Mouse (Mus musculus): Measurements from ENCODE around the gene Cypt12. TPM values are rescaled to one million over a fixed set of nuclear protein-coding genes. Genes with fewer than 3 reads are reported as not detected.

The Cypt12 gene
- polyA plus RNA-seq (2015; fragmentation: Nextera tagmentation; extraction: Ambion mirVana) = not detected in 2 replicates

GRCm38 (mm10) chr3:17948299-17948698, at the start of gene Cypt12:
Cypt12 (plus strand) TSS chr3:17948410.
- Histone ChIP-seq H3K4me1 (no peaks in the 10 kb centered on the region), H3K27me3 (no peaks in the 10 kb centered on the region), H3K4me2 (no peak within 1 kb of the TSS), H3K9ac (no peak within 1 kb of the TSS), H3K27ac (no peak within 1 kb of the TSS), H3K4me3 (no peak within 1 kb of the TSS), H3K36me3 (no peaks in the 10 kb centered on the region), H3K9me3 (no peaks in the 10 kb centered on the region)
- 92% methylated on average over 13 of the region's 13 CpGs for WGBS
- no peak for ATAC-seq (ENCODE audit: insufficient number of reproducible peaks, insufficient read depth, low FRiP score, low TSS enrichment, low read depth)

- H3K9me3 ChIP-seq = no peaks in the 10 kb centered on the region
- ATAC-seq (ENCODE audit: insufficient number of reproducible peaks, insufficient read depth, low FRiP score, low TSS enrichment, low read depth) = no peak
- no peaks in the 10 kb centered on the region for H3K36me3 ChIP-seq
- no peak overlapping the region for H3K9ac ChIP-seq
- no peak overlapping the region for H3K4me2 ChIP-seq
- no peaks in the 10 kb centered on the region for H3K4me1 ChIP-seq
- H3K27me3 ChIP-seq = no peaks in the 10 kb centered on the region
- no peak overlapping the region for H3K4me3 ChIP-seq
- H3K27ac ChIP-seq = no peak overlapping the region
These were observed 34.4 kb upstream of the Cypt12 start for GRCm38 (mm10) chr3:17913796-17914195.

GRCm38 (mm10) chr3:17940206-17940605, 8.0 kb upstream of the Cypt12 start:
- whole genome bisulfite sequencing = 85% methylated on average over 2 of the region's 2 CpGs
- Histone ChIP-seq H3K9me3 (no peaks in the 10 kb centered on the region), H3K27ac (no peak overlapping the region), H3K4me1 (no peaks in the 10 kb centered on the region), H3K4me3 (no peak overlapping the region), H3K36me3 (no peaks in the 10 kb centered on the region), H3K9ac (no peak overlapping the region), H3K27me3 (no peaks in the 10 kb centered on the region), H3K4me2 (no peak overlapping the region)
- ATAC-seq (ENCODE audit: insufficient number of reproducible peaks, insufficient read depth, low FRiP score, low TSS enrichment, low read depth) = no peak
